Mouse (Mus musculus) brown adipose tissue, adult 24 weeks (tissue): ENCODE results near the gene Ckap5. TPM values are rescaled to one million over a fixed set of nuclear protein-coding genes. Genes with fewer than 3 reads are reported as not detected.

Experiments used
- H3K27ac ChIP-seq: fragments of 200-500 bp; replicated peaks from 2 replicates; pipeline ENCODE4 v1.5.1; 2012; ENCODE audit warnings: low read depth, mild to moderate bottlenecking, low read length
- H3K4me1 ChIP-seq: fragments of 200-500 bp; 2 replicates; pipeline ENCODE4 v1.6.1; 2012; ENCODE audit warnings: low read length, mixed read lengths; ENCODE audit not compliant: control insufficient read depth, insufficient read depth, insufficient read length
- H3K4me3 ChIP-seq: fragments of 200-500 bp; 2 replicates; pipeline ENCODE4 v1.5.1; 2012; ENCODE audit warnings: low read depth, mild to moderate bottlenecking, low read length, moderate library complexity; ENCODE audit not compliant: insufficient read depth
- polyA plus RNA-seq: library from polyadenylated mRNA; stranded (reverse); fragments of >200 nt; gene quantifications from 2 replicates; pipeline ENCODE4 v1.2.4, GENCODE M21; 2012; ENCODE audit not compliant: missing spikeins, insufficient read depth, insufficient read length

Ckap5 gene
- polyA plus RNA-seq, 1 experiment = 16.6 TPM

- Histone ChIP-seq H3K4me3 (no peak overlapping the region), H3K4me1 (no peaks in the 10 kb centered on the region), H3K27ac (no peak overlapping the region)
Observed at GRCm38 (mm10) chr2:91636727-91637338, 110.3 kb downstream of the Ckap5 start.

- no peaks in the 10 kb centered on the region for H3K4me1 ChIP-seq
- H3K4me3 ChIP-seq = no peak overlapping the region
- no peak overlapping the region for H3K27ac ChIP-seq
Observed at GRCm38 (mm10) chr2:91638931-91639330, 112.4 kb downstream of the Ckap5 start.

- H3K27ac ChIP-seq = no peak overlapping the region
- H3K4me3 ChIP-seq = no peak overlapping the region
- H3K4me1 ChIP-seq = no peaks in the 10 kb centered on the region
Observed at GRCm38 (mm10) chr2:91642825-91643415, 116.4 kb downstream of the Ckap5 start.

- no peak overlapping the region for H3K4me3 ChIP-seq
- H3K27ac ChIP-seq = no peak overlapping the region
- H3K4me1 ChIP-seq = no peaks in the 10 kb centered on the region
Observed at GRCm38 (mm10) chr2:91644021-91644420, 117.5 kb downstream of the Ckap5 start.

- no peak overlapping the region for H3K4me3 ChIP-seq
- H3K27ac ChIP-seq = no peak overlapping the region
- no peaks in the 10 kb centered on the region for H3K4me1 ChIP-seq
Observed at GRCm38 (mm10) chr2:91645354-91645753, 118.8 kb downstream of the Ckap5 start.

GRCm38 (mm10) chr2:91645811-91646210 lies 119.2 kb downstream of the Ckap5 start:
- H3K27ac ChIP-seq = no peak overlapping the region
- no peaks in the 10 kb centered on the region for H3K4me1 ChIP-seq
- no peak overlapping the region for H3K4me3 ChIP-seq

GRCm38 (mm10) chr2:91646733-91647132 lies 120.2 kb downstream of the Ckap5 start:
- Histone ChIP-seq H3K4me1 (peaks cover 2% of the 10 kb centered on the region; the same call in 1 of the 2 replicates), H3K4me3 (no peak overlapping the region)

GRCm38 (mm10) chr2:91649152-91649551 lies 122.6 kb downstream of the Ckap5 start:
- Histone ChIP-seq H3K4me1 (peaks cover 2% of the 10 kb centered on the region; the same call in 1 of the 2 replicates), H3K4me3 (peak overlapping the region; percentile 72), H3K27ac (peak overlapping the region; percentile 98)

More at GRCm38 (mm10) chr2:91646733-91647132, 120.2 kb downstream of the Ckap5 start:
- H3K27ac ChIP-seq = no peak overlapping the region

GRCm38 (mm10) chr2:91649553-91650359 lies 123.2 kb downstream of the Ckap5 start, which contains the start of the genes Zfp408 and Arhgap1:
Gene Zfp408, minus strand, starts transcription at chr2:91649791.
Gene Arhgap1, plus strand, starts transcription at chr2:91649860.
- Histone ChIP-seq H3K27ac (peak within 1 kb of the TSS; percentile 98), H3K4me1 (peaks cover 2% of the 10 kb centered on the region; the same call in 1 of the 2 replicates), H3K4me3 (peak within 1 kb of the TSS; percentile 89)

GRCm38 (mm10) chr2:91650360-91650995 lies 123.9 kb downstream of the Ckap5 start:
- peak overlapping the region; percentile 89 for H3K4me3 ChIP-seq
- peaks cover 2% of the 10 kb centered on the region; the same call in 1 of the 2 replicates for H3K4me1 ChIP-seq

GRCm38 (mm10) chr2:91651458-91652258 lies 125.1 kb downstream of the Ckap5 start:
- Histone ChIP-seq H3K4me3 (no peak overlapping the region), H3K4me1 (peaks cover 2% of the 10 kb centered on the region; the same call in 1 of the 2 replicates), H3K27ac (no peak overlapping the region)

More at GRCm38 (mm10) chr2:91650360-91650995, 123.9 kb downstream of the Ckap5 start:
- peak overlapping the region; percentile 88 for H3K27ac ChIP-seq

- H3K4me1 ChIP-seq = peaks cover 2% of the 10 kb centered on the region; the same call in 1 of the 2 replicates
- no peak overlapping the region for H3K27ac ChIP-seq
- H3K4me3 ChIP-seq = no peak overlapping the region
Observed at GRCm38 (mm10) chr2:91652863-91653262, 126.3 kb downstream of the Ckap5 start.

GRCm38 (mm10) chr2:91655388-91655787 lies 128.8 kb downstream of the Ckap5 start:
- Histone ChIP-seq H3K4me1 (peaks cover 2% of the 10 kb centered on the region; the same call in 1 of the 2 replicates), H3K27ac (no peak overlapping the region), H3K4me3 (no peak overlapping the region)

GRCm38 (mm10) chr2:91655827-91656226 lies 129.3 kb downstream of the Ckap5 start:
- no peak overlapping the region for H3K27ac ChIP-seq
- H3K4me1 ChIP-seq = peaks cover 2% of the 10 kb centered on the region; the same call in 1 of the 2 replicates

More at GRCm38 (mm10) chr2:91655827-91656226, 129.3 kb downstream of the Ckap5 start:
- no peak overlapping the region for H3K4me3 ChIP-seq
